Mouse (Mus musculus): Measurements from ENCODE around the gene Cnot10. TPM values are rescaled to one million over a fixed set of nuclear protein-coding genes. Genes with fewer than 3 reads are reported as not detected.

The Cnot10 gene
- total RNA-seq, 2 experiments from 2014 or later, result 50.8 to 52.2 TPM

DNA sequence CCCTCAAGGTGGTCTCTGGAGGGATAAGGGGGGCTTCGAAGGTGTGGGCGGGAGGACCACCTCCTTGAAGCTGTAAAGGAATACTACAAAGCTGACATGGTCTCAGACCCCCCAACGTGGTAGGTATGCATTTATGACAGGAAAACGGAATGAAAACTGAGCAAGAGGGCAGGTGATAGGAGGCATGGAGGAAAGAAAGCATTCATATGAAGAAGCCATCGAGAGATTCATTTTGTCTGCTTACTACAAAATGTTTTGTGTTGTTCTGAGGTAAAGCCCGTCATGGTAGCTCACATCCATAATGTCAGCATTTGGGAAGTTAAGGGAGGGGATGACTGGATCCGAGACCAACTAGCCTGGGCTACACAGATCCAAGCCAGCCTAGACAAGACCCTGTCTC lies 79.8 kb downstream of the Cnot10 start:
- no peak for DNase-seq (ENCODE audit: extremely low spot score in 1 of 2, low spot score in 2 of 2)
- intact Hi-C loops (cut with DNase I), result no loop called here

- intact Hi-C loops (cut with DNase I), result no loop called here
- DNase-seq (ENCODE audit: extremely low spot score in 1 of 2, low spot score in 2 of 2), result no peak
Measured at GRCm38 (mm10) chr9:114557086-114557485, 82.9 kb downstream of the Cnot10 start.

GRCm38 (mm10) chr9:114556276-114556855 lies 83.6 kb downstream of the Cnot10 start:
- no peak for DNase-seq (ENCODE audit: extremely low spot score in 1 of 2, low spot score in 2 of 2)
- intact Hi-C loops (cut with DNase I), result no loop called here

DNA sequence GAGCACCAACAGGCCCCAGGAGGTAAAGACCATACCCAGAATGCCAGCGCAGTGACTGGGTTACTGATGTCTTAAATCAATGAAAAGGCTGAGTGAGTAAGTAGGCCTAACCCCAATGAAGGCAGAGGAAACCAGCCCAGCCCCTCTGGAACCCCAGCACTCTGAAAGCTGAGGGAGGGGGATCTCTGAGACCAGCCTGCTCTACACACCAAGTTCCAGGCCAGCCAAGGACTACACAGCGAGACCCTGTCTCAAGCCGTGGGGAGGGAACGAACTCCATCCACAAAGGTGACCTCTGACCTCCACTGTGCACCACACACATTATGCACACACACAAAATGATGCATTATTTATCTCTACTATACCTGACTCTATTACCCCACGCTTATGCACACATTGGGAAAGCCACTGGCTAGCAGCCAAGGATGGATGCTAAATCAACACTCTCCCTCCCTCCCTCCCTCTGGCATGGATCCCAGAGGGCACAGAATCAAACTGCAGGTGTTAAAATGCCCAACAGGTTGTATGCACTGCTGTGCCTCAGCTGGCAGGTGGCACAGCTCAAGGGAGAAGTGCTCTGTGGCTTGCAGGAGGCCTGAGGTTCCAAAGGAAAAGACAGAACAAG lies 85.5 kb downstream of the Cnot10 start:
- intact Hi-C loops (cut with DNase I), result no loop called here
- DNase-seq (ENCODE audit: extremely low spot score in 1 of 2, low spot score in 2 of 2), result peak in 1 of 2 experiments; percentile 31

- intact Hi-C loops (cut with DNase I), result no loop called here
Measured at GRCm38 (mm10) chr9:114553828-114554227, 86.2 kb downstream of the Cnot10 start.

GRCm38 (mm10) chr9:114550033-114550432 lies 90.0 kb downstream of the Cnot10 start:
- intact Hi-C loops (cut with DNase I), result no loop called here
- no peak for DNase-seq (ENCODE audit: extremely low spot score in 1 of 2, low spot score in 2 of 2)

More at GRCm38 (mm10) chr9:114553828-114554227, 86.2 kb downstream of the Cnot10 start:
- no peak for DNase-seq (ENCODE audit: extremely low spot score in 1 of 2, low spot score in 2 of 2)

- DNase-seq (ENCODE audit: extremely low spot score in 1 of 2, low spot score in 2 of 2), result no peak
- intact Hi-C loops (cut with DNase I), result no loop called here
Measured at GRCm38 (mm10) chr9:114549117-114549516, 90.9 kb downstream of the Cnot10 start.

DNA sequence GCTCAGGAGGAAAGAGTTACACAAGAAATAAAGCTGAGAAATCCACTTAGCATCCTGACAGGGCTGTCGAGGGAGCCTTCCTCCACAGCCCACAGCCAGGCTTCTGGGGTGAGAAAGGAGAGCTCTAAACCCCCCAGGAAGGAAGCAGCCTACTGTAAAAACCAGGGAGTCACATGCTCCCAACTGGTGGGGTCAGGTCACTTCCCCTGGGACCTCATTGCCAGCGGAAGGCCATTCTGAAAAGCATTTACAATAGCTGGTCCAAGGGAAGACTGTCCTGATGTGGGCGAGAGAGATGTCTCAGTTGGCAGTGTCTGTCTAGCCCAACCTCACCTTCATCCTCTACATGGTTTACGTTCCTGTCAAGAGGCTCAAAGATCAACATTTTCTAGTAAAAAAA lies 91.5 kb downstream of the Cnot10 start:
- no peak for DNase-seq (ENCODE audit: extremely low spot score in 1 of 2, low spot score in 2 of 2)
- intact Hi-C loops (cut with DNase I), result no loop called here

DNA sequence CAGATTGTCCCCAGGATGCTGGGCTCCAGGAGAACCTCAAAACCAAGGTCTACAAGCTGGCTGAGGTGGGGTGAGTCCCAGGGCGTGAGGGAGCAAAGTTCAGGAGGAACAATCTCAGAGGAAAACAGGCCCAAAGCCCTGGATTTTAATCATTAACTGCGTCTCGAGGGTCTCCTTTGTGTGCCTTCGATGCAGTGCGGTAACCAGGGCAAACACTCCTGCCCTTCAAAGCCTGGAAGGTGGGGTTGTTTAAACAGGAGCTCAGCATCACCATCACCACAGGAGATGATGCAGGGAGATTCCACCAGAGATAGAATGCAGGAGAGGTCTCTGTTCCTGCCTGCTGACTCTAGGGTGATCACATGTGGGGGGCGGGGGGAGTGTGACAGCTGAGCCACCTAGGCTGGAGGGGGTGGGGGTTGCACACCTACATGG lies 92.3 kb downstream of the Cnot10 start:
- DNase-seq (ENCODE audit: extremely low spot score in 1 of 2, low spot score in 2 of 2), result no peak
- intact Hi-C loops (cut with DNase I), result no loop called here

DNA sequence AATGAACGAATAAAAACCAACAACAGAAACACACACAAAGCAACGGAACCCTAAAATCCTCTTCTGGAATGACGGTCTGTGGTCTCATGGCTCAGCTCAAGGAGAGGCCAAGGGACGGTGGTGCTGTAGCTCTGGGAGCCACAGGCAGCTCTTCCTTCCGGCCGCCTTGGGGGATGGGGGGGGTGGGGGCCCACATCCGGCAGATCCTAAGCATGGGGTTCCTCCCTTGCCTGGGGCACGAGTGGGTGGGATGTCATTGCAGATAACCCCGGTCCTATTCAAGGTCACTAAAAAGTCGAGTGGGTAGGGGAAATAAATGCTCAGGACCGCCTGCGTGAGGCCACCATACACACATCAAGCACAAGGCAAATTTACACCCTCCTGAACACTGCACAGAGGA lies 93.2 kb downstream of the Cnot10 start:
- intact Hi-C loops (cut with DNase I), result no loop called here
- DNase-seq (ENCODE audit: extremely low spot score in 1 of 2, low spot score in 2 of 2), result no peak

DNA sequence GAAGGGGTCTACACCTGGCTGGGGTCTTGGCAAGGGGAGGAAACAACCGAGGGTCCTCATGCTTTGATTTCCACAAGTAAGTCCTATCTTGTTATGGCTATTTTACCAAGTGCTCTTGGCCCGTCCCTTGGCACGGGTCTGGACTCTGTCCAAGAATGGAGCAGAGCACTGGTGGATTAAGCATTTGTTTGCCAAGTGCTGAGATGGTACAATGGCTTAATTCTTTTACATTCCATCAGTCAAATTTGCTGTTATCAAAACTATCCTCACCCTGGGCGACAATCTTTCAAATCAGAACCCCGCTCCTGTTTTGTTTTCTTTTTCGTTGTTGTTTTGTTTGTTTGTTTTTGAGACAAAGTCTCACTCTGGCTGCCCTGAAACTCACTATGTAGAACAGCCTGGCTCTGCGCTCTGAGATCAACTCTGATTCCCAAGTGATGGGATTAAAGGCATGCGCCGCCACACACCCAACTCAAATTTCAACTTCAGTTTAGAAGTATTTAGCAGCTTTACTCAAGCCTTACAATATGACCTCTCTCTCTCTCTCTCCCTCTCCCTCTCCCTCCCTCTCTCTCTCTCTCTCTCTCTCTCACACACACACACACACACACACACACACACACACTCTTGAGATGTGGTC lies 95.1 kb downstream of the Cnot10 start:
- DNase-seq (ENCODE audit: extremely low spot score in 1 of 2, low spot score in 2 of 2), result no peak
- intact Hi-C loops (cut with DNase I), result no loop called here

DNA sequence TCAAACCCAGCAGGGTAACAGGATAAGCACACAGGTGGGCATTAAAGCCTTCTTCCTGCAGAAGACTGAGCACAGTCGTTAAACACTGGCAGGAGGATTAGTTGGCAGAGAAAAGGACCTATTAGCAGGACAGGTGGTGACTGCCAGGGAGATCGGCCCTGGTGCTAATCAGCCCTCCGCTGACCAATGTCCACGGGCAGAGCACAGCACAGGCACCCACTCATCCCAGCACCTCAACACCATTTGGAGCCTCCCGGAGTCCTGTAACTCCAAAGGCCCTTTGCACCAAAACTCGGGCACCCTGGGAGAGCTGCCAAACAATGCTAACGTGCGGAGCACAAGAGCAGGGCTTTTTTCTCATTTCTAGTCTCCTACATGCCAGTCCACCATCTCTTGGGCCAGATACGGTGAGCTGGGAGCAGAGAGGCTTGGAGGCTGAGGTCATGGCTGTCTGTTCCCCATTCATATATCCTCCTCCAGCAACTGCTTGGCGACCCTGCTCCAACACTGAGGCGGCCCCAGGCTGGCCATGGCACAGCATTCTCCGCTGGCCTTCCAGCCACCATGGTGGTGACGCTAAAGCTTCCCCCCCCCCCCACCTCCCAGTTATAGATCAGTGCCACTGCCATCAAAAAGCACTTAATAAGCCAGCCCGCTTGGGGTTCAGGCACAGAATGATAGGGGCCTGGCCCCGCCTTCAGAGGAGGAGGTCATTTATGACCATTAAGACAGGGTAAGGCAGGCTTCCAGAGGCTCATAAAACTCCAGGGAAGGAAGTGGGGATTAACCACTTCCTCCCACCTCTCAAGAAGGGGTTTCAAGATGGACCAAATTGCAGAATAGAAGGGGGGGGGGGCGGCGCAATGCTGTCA lies 95.9 kb downstream of the Cnot10 start:
- intact Hi-C loops (cut with DNase I), result no loop called here
- no peak for DNase-seq (ENCODE audit: extremely low spot score in 1 of 2, low spot score in 2 of 2)

DNA sequence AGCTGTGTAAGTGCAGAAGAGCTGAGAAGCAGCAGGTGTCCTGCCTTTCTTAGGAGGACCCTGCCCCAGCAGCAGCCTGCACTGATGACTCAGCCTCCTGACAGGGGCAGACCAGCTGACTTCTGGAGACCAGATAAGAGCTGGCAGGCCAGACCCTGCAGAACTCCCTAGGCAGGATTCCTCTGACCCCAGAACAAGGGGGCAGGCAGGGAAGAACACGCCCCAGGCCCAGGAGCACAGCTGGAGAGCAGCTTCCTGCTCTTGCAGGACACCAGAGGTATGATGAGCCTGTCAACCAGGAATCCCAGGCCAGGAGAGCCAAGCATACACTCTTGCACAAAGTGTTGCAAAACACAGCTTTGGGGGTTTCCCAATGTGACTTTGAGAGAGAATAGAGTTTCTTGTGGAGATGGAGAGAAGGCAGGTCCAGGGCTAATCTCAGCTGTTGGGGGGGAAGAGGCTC lies 98.7 kb downstream of the Cnot10 start:
- intact Hi-C loops (cut with DNase I), result no loop called here
- no peak for DNase-seq (ENCODE audit: extremely low spot score in 1 of 2, low spot score in 2 of 2)

DNA sequence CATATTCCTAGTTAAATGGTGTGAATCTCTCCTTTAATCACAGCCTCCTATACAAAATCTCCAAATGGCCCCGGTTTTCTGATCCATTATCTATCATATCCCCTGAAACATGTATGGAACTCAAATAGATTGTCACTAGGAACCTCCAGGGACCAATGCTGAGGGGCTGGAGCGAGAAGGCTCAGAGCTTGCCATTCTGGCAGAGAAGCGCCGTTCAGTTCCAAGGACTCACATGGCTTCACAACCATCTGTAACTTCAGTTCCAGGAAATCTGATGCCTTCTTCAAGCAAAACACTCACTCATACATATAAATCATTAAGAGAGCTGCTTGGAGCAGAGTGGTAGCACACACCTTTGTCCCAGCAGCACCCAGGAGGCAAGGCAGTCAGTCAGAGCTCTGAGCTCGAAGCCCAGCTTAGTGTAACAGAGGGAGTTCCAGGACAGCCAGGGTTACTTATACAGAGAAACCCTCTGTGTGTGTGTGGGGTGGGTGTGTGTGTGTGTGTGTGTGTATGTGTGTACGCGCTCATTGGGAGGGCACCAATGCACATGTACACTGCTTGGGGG lies 100.9 kb downstream of the Cnot10 start:
- intact Hi-C loops (cut with DNase I), result no loop called here
- no peak for DNase-seq (ENCODE audit: extremely low spot score in 1 of 2, low spot score in 2 of 2)

GRCm38 (mm10) chr9:114536628-114537027 lies 103.4 kb downstream of the Cnot10 start:
- no peak for DNase-seq (ENCODE audit: extremely low spot score in 1 of 2, low spot score in 2 of 2)

More at GRCm38 (mm10) chr9:114536628-114537027, 103.4 kb downstream of the Cnot10 start:
- intact Hi-C loops (cut with DNase I), result no loop called here

Data from left cerebral cortex, postnatal 10 days (tissue).